In the genomic region with DNA sequence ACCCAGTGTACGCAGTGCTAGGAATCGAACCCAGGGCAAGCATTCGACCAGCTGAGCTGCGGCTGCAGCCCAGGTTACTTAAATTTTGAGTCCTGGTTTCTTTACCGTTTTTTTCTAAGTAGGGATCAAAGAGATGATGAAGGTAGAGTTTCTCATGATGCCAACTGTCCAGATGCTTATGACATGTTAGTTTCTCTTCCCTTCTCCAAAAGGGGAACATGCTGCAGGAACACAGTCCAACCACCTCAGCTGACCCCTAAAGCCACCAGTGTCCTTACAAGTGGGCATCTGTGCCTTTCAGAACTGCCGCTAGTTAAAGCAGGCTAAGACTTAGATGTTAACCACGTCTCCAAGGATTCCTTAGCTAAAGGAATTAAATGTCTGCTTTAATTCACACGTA, we compare ENCODE assay signal across 24 mouse cellular contexts. TPM values are rescaled to one million over a fixed set of nuclear protein-coding genes. Genes with fewer than 3 reads are reported as not detected.
DNase-seq lines count a peak whose midpoint lies in the region; ATAC-seq and TF ChIP-seq lines count a peak whose summit lies in the region.
"Had no signal": no experiment of that assay in that cellular context is flagged by ENCODE, and none has a peak within 500 bp of the region (broad histone marks: within the 10 kb centered on the region; RNA-seq: fewer than 3 reads in every experiment).

No protein-coding gene starts in this region.

- DNase-seq in kidney, adult 2 months = peak; percentile 19
- DNase-seq in kidney, adult 11 months = no peak
- DNase-seq in A20 (ENCODE audit: low read depth, low spot score) (peak; percentile 25), MN1 (ENCODE audit: low spot score) (no peak)
- DNase-seq in limb, embryonic 10.5 days (ENCODE audit: low spot score) = no peak
- no peak for DNase-seq in adrenal gland, adult (ENCODE audit: inconsistent age in 2 of 2, low spot score in 1 of 2)
- DNase-seq: adrenal gland, adult 2 months; adrenal gland, postnatal 14 days; cerebellum, adult 11-12 months; cerebellum, adult 8-10 months; cerebellum, postnatal 10 days; cerebellum, postnatal 36 days; gastrocnemius, postnatal 10 days; gastrocnemius, postnatal 36 days; heart, adult 18-20 months had no signal

- no peak overlapping the region for H3K27ac ChIP-seq in kidney, adult 2 months (ENCODE audit: insufficient read depth, low read depth, low read length)
- H3K27ac ChIP-seq in bone marrow macrophage, adult 2 months (ENCODE audit: insufficient read depth, low read depth, low read length) = peak overlapping the region; percentile 3; the same call in 1 of the 2 replicates
- H3K27ac ChIP-seq in limb, embryonic 10.5 days = no peak overlapping the region
- H3K27ac ChIP-seq: forebrain, embryonic 10.5 days; forebrain, embryonic 13.5 days; hindbrain, embryonic 10.5 days; hindbrain, embryonic 13.5 days had no signal

- H3K27me3 ChIP-seq in kidney, adult 2 months (replicated peaks; ENCODE audit: control insufficient read depth, insufficient read depth, low read length) = no peaks in the 10 kb centered on the region
- H3K27me3 ChIP-seq in limb, embryonic 10.5 days (ENCODE audit: low read depth, poor library complexity, severe bottlenecking) = no peaks in the 10 kb centered on the region
- H3K27me3 ChIP-seq: forebrain, embryonic 13.5 days; hindbrain, embryonic 13.5 days; Patski had no signal

- H3K4me3 ChIP-seq in kidney, adult 2 months (ENCODE audit: insufficient read depth, low read depth, low read length) = no peak overlapping the region
- no peak overlapping the region for H3K4me3 ChIP-seq in bone marrow macrophage, adult 2 months (ENCODE audit: insufficient read depth, low read length)
- H3K4me3 ChIP-seq in limb, embryonic 10.5 days = no peak overlapping the region
- H3K4me3 ChIP-seq: forebrain, embryonic 10.5 days; forebrain, embryonic 13.5 days; hindbrain, embryonic 10.5 days; hindbrain, embryonic 13.5 days had no signal

- no peaks in the 10 kb centered on the region for H3K9me3 ChIP-seq in limb, embryonic 10.5 days (replicated peaks)
- H3K9me3 ChIP-seq: forebrain, embryonic 10.5 days; forebrain, embryonic 13.5 days; hindbrain, embryonic 10.5 days; hindbrain, embryonic 13.5 days had no signal

- TF ChIP-seq CTCF in kidney, adult 2 months (conservative IDR thresholded peaks at IDR 0.05; ENCODE audit: insufficient read depth, insufficient read length, low read depth, low read length) = no peak
- no peak for TF ChIP-seq CTCF in bone marrow macrophage, adult 2 months (IDR thresholded peaks at IDR 0.05; ENCODE audit: low read depth, low read length)

- no peaks in the 10 kb centered on the region for H3K4me1 ChIP-seq in kidney, adult 2 months (ENCODE audit: control insufficient read depth, insufficient read depth, low read length)
- peaks cover 31% of the 10 kb centered on the region for H3K4me1 ChIP-seq in bone marrow macrophage, adult 2 months (ENCODE audit: control insufficient read depth, insufficient read depth, low read length)
- H3K4me1 ChIP-seq in limb, embryonic 10.5 days = no peaks in the 10 kb centered on the region
- H3K4me1 ChIP-seq: forebrain, embryonic 13.5 days; hindbrain, embryonic 10.5 days; hindbrain, embryonic 13.5 days had no signal

- 86% methylated on average over 8 of the region's 8 CpGs for WGBS in kidney, adult 2 months
- WGBS in limb, embryonic 10.5 days = 89% methylated on average over 8 of the region's 8 CpGs

- peak; percentile 93 for ATAC-seq in megakaryocyte, adult 5-6 weeks (ENCODE audit: poor library complexity, severe bottlenecking)
- ATAC-seq: forebrain, embryonic 13.5 days; forebrain, embryonic 16.5 days; hindbrain, embryonic 16.5 days; Patski had no signal

- TF ChIP-seq POLR2A in kidney, adult 2 months (IDR thresholded peaks at IDR 0.05; ENCODE audit: low read depth, low read length) = no peak
- TF ChIP-seq POLR2A in bone marrow macrophage, adult 2 months (IDR thresholded peaks at IDR 0.05; ENCODE audit: borderline replicate concordance, low read depth, low read length) = no peak

- H3K36me3 ChIP-seq in kidney, adult 2 months (ENCODE audit: control insufficient read depth, insufficient read depth, low read length) = no peaks in the 10 kb centered on the region
- H3K36me3 ChIP-seq in limb, embryonic 10.5 days = peaks cover 16% of the 10 kb centered on the region

RNA-seq across cellular contexts. Expression of a gene that starts 17.7 kb away (rescaled TPM):
- 9.1 and 10.5 TPM in 2 replicates for polyA plus RNA-seq in kidney, adult 2 months (2012; rRNA removed)
- polyA plus RNA-seq in bone marrow macrophage, adult 2 months (2012; ENCODE audit: insufficient read depth, insufficient read length, missing spikeins) = 30.0 and 44.1 TPM in 2 replicates
- 8.8 and 12.4 TPM in 2 replicates for total RNA-seq in megakaryocyte, adult 5-6 weeks (2015)
- 9.7 and 11.5 TPM in 2 replicates for total RNA-seq in megakaryocyte, adult 5-6 weeks (2017)
- polyA plus RNA-seq in limb, embryonic 10.5 days (2016; fragmentation: Nextera tagmentation; extraction: Ambion mirVana) = 4.2 and 5.5 TPM in 2 replicates

RNA-seq across cellular contexts. Expression of a gene that starts 30.8 kb away (rescaled TPM):
- polyA plus RNA-seq in kidney, adult 2 months (2012; rRNA removed) = 0.68 and 0.72 TPM in 2 replicates
- 43.3 and 49.9 TPM in 2 replicates for polyA plus RNA-seq in bone marrow macrophage, adult 2 months (2012; ENCODE audit: insufficient read depth, insufficient read length, missing spikeins)
- total RNA-seq in megakaryocyte, adult 5-6 weeks (2015) = 48.8 and 63.4 TPM in 2 replicates
- total RNA-seq in megakaryocyte, adult 5-6 weeks (2017) = 139 TPM in 2 replicates
- polyA plus RNA-seq in limb, embryonic 10.5 days (2016; fragmentation: Nextera tagmentation; extraction: Ambion mirVana) = 148 and 168 TPM in 2 replicates

Comparison
In these comparisons a context has a peak if more than half of its experiments do, and no peak if none do; other contexts are left out.
1. DNase-seq: peak in kidney, adult 2 months (single experiment) and A20 (single experiment); none in kidney, adult 11 months (single experiment), limb, embryonic 10.5 days (single experiment), adrenal gland, adult (0 of 2) and MN1 (single experiment).
2. RNA of a gene that starts 30.8 kb away (polyA plus RNA-seq): 148 to 168 TPM in limb, embryonic 10.5 days and 43.3 to 49.9 TPM in bone marrow macrophage, adult 2 months; 0.68 to 0.72 TPM in kidney, adult 2 months; every median in the first group is over 10 times any median in the second.